Mouse (Mus musculus) hindbrain, embryonic 16.5 days (tissue): Measurements from ENCODE around the gene Defa23. TPM values are rescaled to one million over a fixed set of nuclear protein-coding genes. Genes with fewer than 3 reads are reported as not detected.
"Not testable (repeated sequence)": the region's sequence is repeated elsewhere in the genome, so short reads cannot be mapped to it uniquely, and the experiment has no call there.

Experiments
- ATAC-seq: fragments of 200-750 bp; cut with Nextera tagmentation; 2 replicates; pipeline ENCODE4 v1.8.0; 2017; ENCODE audit warnings: moderate TSS enrichment, moderate library complexity
- H3K27ac ChIP-seq: fragments of 300-500 bp; sonication (generic); 2 replicates; pipeline ENCODE4 v1.5.1; 2014; ENCODE audit warnings: low read depth, mild to moderate bottlenecking, control low read depth, low read length, moderate library complexity
- H3K27me3 ChIP-seq: fragments of 300-500 bp; sonication (generic); replicated peaks from 2 replicates; pipeline ENCODE4 v1.6.1; 2014; ENCODE audit warnings: low read length; ENCODE audit not compliant: control insufficient read depth, insufficient read depth
- H3K36me3 ChIP-seq: fragments of 300-500 bp; sonication (generic); 2 replicates; pipeline ENCODE4 v1.6.1; 2014; ENCODE audit warnings: mild to moderate bottlenecking, low read length, moderate library complexity, mixed read lengths; ENCODE audit not compliant: control insufficient read depth, insufficient read depth
- H3K4me1 ChIP-seq: fragments of 300-500 bp; sonication (generic); 2 replicates; pipeline ENCODE4 v1.6.1; 2014; ENCODE audit warnings: low read depth, low read length; ENCODE audit not compliant: control insufficient read depth, insufficient read depth
- H3K4me2 ChIP-seq: fragments of 300-500 bp; sonication (generic); 2 replicates; pipeline ENCODE4 v1.6.1; 2014; ENCODE audit warnings: mild to moderate bottlenecking, low read length, control low read depth, moderate library complexity
- H3K4me3 ChIP-seq: fragments of 300-500 bp; sonication (generic); 2 replicates; pipeline ENCODE4 v1.5.1; 2014; ENCODE audit warnings: mild to moderate bottlenecking, low read length, control low read depth, moderate library complexity
- H3K9ac ChIP-seq: fragments of 300-500 bp; sonication (generic); 2 replicates; pipeline ENCODE4 v1.6.1; 2014; ENCODE audit warnings: low read depth, mild to moderate bottlenecking, control low read depth, low read length, moderate library complexity
- H3K9me3 ChIP-seq: fragments of 300-500 bp; sonication (generic); 2 replicates; pipeline ENCODE4 v1.6.1; 2014; ENCODE audit warnings: mild to moderate bottlenecking, low read length, moderate library complexity; ENCODE audit not compliant: control insufficient read depth
- WGBS: fragments of 180-500 bp; shearing (Covaris S2); extraction: QIAGEN DNeasy Blood & Tissue Kit; methylation state at CpG from one replicate; pipeline ENCODE4 v1.1.7; 2014; 5-methylcytosine and 5-hydroxymethylcytosine counted together
- polyA plus RNA-seq: library from polyadenylated mRNA; unstranded; fragments of >200 nt; fragmentation: Nextera tagmentation; extraction: Ambion mirVana; gene quantifications from 2 replicates; pipeline ENCODE4 v1.2.1, GENCODE M21; 2015

Gene Defa23
- polyA plus RNA-seq = not detected in 2 replicates

DNA sequence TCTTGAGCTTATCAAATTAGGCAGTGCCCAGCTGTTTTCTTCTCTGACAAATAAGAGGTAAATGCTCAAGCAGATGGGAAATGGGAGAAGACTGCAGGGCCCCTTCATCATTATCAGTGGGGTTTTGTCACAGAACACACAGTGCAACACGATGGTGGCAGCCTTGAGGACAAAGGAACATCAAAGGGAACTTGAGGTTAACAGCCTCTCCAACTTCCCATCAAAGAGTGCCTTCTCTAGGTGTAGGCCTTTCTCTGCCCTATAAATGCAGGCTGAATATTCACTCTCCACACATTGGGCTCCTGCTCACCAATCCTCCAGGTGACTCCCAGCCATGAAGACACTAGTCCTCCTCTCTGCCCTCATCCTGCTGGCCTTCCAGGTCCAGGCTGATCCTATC, at the start of gene Defa23:
Gene Defa23, plus strand, starts transcription at position 301 of the 400 bp plus-strand sequence.
- not testable (repeated sequence) for H3K4me3 ChIP-seq, H3K27ac ChIP-seq, H3K4me2 ChIP-seq, H3K27me3 ChIP-seq, ATAC-seq, H3K4me1 ChIP-seq, H3K9ac ChIP-seq, H3K36me3 ChIP-seq, H3K9me3 ChIP-seq
- no CpG with 5 or more reads among the region's 1 CpGs for WGBS

DNA sequence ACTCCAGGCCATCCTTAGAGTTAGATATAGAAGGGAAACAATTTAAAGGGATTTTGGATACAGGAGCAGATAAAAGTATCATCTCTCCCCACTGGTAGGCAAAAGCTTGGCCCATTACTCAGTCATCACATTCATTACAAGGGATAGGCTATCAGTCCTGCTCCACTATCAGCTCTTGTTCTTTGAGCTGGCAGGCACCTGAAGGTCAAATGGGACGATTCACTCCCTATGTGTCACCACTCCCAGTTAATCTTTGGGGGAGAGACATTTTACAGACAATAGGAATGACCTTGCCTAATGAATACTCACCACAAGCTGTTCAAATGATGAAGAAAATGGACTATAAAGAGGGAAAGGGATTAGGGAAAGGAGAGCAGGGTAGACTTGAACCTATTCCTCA, 48.0 kb upstream of the Defa23 start:
- Histone ChIP-seq H3K4me3 (no peak overlapping the region), H3K27ac (no peak overlapping the region), H3K9me3 (peaks cover 6% of the 10 kb centered on the region), H3K4me1 (no peaks in the 10 kb centered on the region), H3K4me2 (no peak overlapping the region), H3K27me3 (no peaks in the 10 kb centered on the region), H3K36me3 (no peaks in the 10 kb centered on the region), H3K9ac (no peak overlapping the region)
- no peak for ATAC-seq
- WGBS = 30% methylated on average over 1 of the region's 1 CpGs

DNA sequence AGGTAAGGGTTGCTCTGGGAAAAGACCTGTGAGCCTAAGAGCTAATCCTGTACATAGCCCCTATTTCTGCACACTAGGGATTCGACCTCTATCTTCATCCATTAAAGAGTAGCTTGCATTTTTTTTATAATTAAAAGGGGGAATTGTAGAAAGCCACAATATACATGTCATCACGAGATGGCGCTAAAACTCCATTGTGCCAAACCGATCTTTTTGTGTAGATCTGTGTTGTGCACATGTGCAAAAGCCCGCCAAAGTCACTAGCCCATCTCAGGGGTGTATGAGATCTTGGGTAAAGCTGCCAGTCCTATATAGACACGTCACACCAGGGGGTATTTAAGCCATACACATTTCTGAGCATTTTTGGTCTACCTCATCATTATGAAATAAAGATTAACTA, 46.3 kb upstream of the Defa23 start:
- H3K27ac ChIP-seq, H3K36me3 ChIP-seq, H3K9ac ChIP-seq, H3K4me1 ChIP-seq, H3K4me3 ChIP-seq, H3K9me3 ChIP-seq, H3K4me2 ChIP-seq, H3K27me3 ChIP-seq, ATAC-seq: not testable (repeated sequence)
- 46% methylated on average over 6 of the region's 6 CpGs for WGBS

DNA sequence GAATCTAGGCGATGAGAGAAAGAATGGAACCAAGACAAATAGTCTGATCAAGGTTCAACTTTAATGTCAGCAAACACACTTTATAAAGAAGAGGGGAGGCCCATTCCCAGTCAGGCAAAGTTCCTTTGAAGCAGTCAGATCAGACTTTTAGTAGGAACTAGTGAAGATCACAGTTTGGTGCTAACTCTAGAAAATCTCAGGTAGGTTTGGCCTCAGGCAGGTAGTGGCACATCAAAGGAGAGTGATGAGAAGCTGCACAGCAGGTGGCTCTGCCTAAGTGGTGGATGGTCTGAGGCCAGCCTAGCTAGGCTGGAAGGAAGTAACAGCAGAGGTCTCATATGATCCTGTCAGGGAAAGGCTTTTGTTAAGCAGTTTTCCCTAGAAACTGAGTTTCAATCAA, 44.3 kb upstream of the Defa23 start:
- not testable (repeated sequence) for H3K27ac ChIP-seq, H3K27me3 ChIP-seq, H3K9me3 ChIP-seq, H3K36me3 ChIP-seq, ATAC-seq, H3K4me2 ChIP-seq, H3K4me1 ChIP-seq, H3K9ac ChIP-seq, H3K4me3 ChIP-seq
- 84% methylated on average over 1 of the region's 1 CpGs for WGBS

DNA sequence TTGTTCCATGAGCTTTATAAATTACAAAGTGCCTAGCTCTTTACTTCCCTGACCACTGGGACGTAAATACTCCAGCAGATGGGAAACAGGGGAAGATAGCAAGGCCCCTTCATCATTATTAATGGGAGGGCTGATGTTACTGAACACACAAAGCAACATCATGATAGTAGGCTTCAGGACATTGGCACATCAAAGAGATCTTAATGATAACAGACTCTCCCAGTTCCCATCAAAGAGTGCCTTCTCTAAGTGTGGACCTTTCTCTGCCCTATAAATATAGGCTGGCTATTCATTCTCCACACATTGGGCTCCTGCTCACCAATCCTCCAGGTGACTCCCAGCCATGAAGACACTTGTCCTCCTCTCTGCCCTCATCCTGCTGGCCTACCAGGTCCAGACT, 29.6 kb upstream of the Defa23 start, which contains the start of gene Defa21:
Gene Defa21, plus strand, starts transcription at position 301 of the 400 bp plus-strand sequence.
- H3K27ac ChIP-seq, H3K27me3 ChIP-seq, H3K4me1 ChIP-seq, H3K9ac ChIP-seq, H3K4me2 ChIP-seq, H3K9me3 ChIP-seq, ATAC-seq, H3K4me3 ChIP-seq, H3K36me3 ChIP-seq: not testable (repeated sequence)
- no CpG with 5 or more reads among the region's 1 CpGs for WGBS

DNA sequence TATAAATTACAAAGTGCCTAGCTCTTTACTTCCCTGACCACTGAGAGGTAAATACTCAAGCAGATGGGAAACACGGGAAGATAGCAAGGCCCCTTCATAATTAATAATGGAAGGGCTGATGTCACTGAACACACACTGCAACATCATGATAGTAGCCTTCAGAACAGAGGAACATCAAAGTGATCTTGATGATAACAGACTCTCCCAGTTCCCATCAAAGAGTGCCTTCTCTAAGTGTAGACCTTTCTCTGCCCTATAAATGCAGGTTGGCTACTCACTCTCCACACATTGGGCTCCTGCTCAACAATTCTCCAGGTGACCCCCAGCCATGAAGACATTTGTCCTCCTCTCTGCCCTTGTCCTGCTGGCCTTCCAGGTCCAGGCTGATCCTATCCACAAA, 9.9 kb downstream of the Defa23 start, which contains the start of gene Defa35:
Gene Defa35, plus strand, starts transcription at position 301 of the 400 bp plus-strand sequence.
- not testable (repeated sequence) for H3K27me3 ChIP-seq, H3K4me2 ChIP-seq, H3K9ac ChIP-seq, H3K4me1 ChIP-seq, H3K9me3 ChIP-seq, H3K4me3 ChIP-seq, H3K27ac ChIP-seq, ATAC-seq, H3K36me3 ChIP-seq
- 73% methylated on average over 1 of the region's 1 CpGs for WGBS

DNA sequence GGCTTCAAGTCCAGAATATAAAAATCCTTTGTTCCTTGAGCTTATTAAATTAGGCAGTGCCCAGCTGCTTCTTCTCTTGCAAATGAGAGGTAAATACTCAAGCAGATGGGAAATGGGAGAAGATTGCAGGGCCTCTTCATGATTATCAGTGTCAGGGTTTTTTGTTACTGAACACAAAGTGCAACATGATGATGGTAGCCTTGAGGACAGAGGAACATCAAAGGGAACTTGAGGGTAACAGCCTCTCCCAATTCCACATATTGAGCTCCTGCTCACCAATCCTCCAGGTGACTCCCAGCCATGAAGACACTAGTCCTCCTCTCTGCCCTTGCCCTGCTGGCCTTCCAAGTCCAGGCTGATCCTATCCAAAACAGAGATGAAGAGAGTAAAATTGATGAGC, 29.3 kb downstream of the Defa23 start, which contains the start of gene Defa25:
Gene Defa25, plus strand, starts transcription at position 301 of the 400 bp plus-strand sequence.
- ATAC-seq, H3K4me1 ChIP-seq, H3K27ac ChIP-seq, H3K4me2 ChIP-seq, H3K4me3 ChIP-seq, H3K9me3 ChIP-seq, H3K27me3 ChIP-seq, H3K9ac ChIP-seq, H3K36me3 ChIP-seq: not testable (repeated sequence)

DNA sequence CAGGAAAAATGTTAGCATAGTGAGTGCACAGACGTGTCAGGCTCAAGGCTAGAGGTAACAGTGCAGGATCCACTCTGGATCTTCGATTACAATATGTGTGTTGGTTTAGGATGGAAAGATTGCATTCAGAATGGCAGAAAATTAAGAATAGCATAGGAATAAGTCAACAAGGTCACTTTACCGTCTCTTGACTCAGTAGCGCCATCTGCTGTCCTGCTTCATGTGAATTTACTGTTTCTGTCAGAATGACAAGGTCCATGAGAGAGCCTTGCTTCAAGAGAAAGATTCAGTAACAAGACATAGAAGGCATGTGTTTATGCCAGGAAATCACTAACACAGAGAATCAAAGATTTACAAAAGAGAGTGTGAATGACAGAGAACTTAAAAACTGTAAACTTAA, 38.3 kb downstream of the Defa23 start:
- no peak overlapping the region for H3K4me2 ChIP-seq
- peaks cover 2% of the 10 kb centered on the region; the same call in 1 of the 2 replicates for H3K9me3 ChIP-seq
- 46% methylated on average over 4 of the region's 4 CpGs for WGBS
- H3K27me3 ChIP-seq = no peaks in the 10 kb centered on the region
- no peak overlapping the region for H3K27ac ChIP-seq
- no peaks in the 10 kb centered on the region for H3K36me3 ChIP-seq
- no peak overlapping the region for H3K4me3 ChIP-seq
- H3K9ac ChIP-seq = no peak overlapping the region
- H3K4me1 ChIP-seq = no peaks in the 10 kb centered on the region
- no peak for ATAC-seq

DNA sequence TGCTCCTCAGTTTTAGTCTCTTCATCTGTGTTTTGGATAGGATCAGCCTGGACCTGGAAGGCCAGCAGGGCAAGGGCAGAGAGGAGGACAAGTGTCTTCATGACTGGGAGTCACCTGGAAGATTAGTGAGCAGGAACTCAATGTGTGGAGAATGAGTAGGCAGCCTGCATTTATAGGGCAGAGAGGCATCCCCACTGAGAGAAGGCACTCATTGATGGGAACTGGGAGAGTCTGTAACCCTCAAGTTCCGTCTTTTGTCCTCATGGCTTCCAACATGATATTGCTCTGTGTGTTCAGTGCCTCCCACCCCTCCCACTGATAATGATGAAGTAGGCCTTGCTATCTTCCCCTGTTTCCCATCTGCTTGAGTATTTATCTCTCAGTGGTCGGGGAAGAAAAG, 41.1 kb downstream of the Defa23 start, which contains the start of gene Gm14851:
Gene Gm14851, minus strand, starts transcription at position 101 of the 400 bp plus-strand sequence.
- H3K4me3 ChIP-seq, ATAC-seq: not testable (repeated sequence)

More for the DNA sequence above, 41.1 kb downstream of the Defa23 start, which contains the start of gene Gm14851:
- H3K9me3 ChIP-seq, H3K4me2 ChIP-seq, H3K4me1 ChIP-seq, H3K9ac ChIP-seq, H3K27ac ChIP-seq, H3K27me3 ChIP-seq, H3K36me3 ChIP-seq: not testable (repeated sequence)
- no CpG with 5 or more reads among the region's 2 CpGs for WGBS
